Mouse (Mus musculus): ENCODE measurements around the gene Osbpl3. TPM values are rescaled to one million over a fixed set of nuclear protein-coding genes. Genes with fewer than 3 reads are reported as not detected.

Osbpl3 gene
- polyA plus RNA-seq, 1 experiment from 2014 or later, result 7.3 TPM

DNA sequence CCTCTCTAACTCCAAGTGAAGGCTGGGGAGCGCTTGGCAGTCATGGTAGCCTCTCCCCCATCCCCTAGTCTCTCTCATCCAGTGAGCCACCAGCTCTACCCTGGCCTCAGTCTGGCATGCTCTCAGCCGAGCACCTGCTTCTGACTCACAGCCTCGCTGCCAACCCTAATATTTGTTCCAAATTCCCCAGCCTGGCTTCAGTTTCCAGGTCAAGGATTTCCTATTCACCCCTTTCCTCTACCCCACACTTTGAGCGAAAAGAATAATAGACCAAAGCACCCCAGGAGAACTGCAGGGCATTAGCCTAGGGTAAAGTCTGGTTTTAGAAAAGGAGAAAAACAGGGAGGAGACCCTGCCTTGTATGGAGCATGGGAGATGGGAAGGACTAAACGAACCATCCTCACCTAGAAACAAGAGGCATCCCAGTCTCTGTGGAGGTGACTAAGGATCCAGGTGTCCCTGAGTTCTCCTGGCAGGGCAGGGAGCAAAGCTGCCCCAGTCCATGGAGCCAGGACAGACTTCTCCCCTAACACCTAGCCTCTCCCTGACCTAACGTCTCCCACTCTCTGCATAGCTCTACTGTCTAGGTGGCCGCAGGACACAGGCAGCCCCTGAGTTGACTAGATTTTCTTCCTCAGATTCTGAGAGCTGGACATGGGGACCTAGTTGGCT, 60.2 kb downstream of the Osbpl3 start:
- Histone ChIP-seq H3K4me1 (peaks cover 16% of the 10 kb centered on the region), H3K27ac (no peak overlapping the region), H3K27me3 (ENCODE audit: poor library complexity, severe bottlenecking) (no peaks in the 10 kb centered on the region), H3K4me3 (no peak overlapping the region), H3K36me3 (replicated peaks) (no peaks in the 10 kb centered on the region), H3K9me3 (no peaks in the 10 kb centered on the region)
- 69% methylated on average over 7 of the region's 7 CpGs for WGBS
- DNase-seq (ENCODE audit: extremely low spot score, low spot score), result no peak

DNA sequence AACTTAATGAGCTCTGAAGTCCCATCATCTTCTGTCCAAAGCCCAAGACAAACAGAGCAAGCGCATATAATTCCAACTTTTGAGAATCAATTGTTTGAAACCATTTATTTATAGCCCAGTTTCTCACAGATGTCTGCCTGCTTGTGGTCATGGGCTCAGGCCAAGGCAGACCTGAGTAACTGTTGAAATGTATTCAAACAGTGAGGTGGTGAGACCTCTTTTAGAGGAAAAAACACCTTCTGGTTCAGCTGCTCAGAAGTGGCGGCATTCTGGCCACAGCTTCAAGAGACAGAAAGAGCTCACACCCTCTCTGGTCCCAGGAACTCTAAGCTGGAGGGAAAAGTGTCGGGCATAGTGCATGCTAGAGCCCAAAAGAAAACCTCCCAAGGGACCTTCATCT, 61.6 kb downstream of the Osbpl3 start:
- H3K27ac ChIP-seq, result no peak overlapping the region
- no peaks in the 10 kb centered on the region for H3K9me3 ChIP-seq
- no peaks in the 10 kb centered on the region for H3K36me3 ChIP-seq (replicated peaks)
- no peaks in the 10 kb centered on the region for H3K27me3 ChIP-seq (ENCODE audit: poor library complexity, severe bottlenecking)
- DNase-seq (ENCODE audit: extremely low spot score, low spot score), result no peak
- WGBS, result 92% methylated on average over 3 of the region's 3 CpGs
- no peak overlapping the region for H3K4me3 ChIP-seq
- peaks cover 12% of the 10 kb centered on the region for H3K4me1 ChIP-seq

GRCm38 (mm10) chr6:50393960-50394359, 62.0 kb downstream of the Osbpl3 start:
- H3K4me1 ChIP-seq, result peaks cover 11% of the 10 kb centered on the region
- 92% methylated on average over 8 of the region's 8 CpGs for WGBS
- no peak overlapping the region for H3K27ac ChIP-seq
- H3K4me3 ChIP-seq, result no peak overlapping the region
- no peak for DNase-seq (ENCODE audit: extremely low spot score, low spot score)
- H3K36me3 ChIP-seq (replicated peaks), result no peaks in the 10 kb centered on the region
- H3K27me3 ChIP-seq (ENCODE audit: poor library complexity, severe bottlenecking), result no peaks in the 10 kb centered on the region
- H3K9me3 ChIP-seq, result no peaks in the 10 kb centered on the region

DNA sequence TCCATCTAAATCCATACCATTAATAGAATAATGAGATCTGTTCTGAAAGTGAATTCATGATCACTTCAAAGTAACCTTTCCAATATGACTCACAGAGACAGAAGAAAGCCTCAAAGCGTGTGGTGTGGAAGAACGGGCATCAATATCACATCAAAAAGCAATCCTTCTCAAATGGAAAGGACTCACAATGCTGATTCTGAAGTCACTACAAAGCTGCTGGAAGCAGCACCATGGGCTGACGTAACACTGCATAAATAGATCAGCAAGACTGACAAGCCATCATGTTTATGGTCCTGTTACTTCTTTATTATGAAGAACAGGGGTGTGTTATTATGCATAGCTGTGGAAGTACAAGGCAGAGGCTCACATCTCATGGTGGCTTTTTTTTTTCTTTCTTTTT, 64.0 kb downstream of the Osbpl3 start:
- 89% methylated on average over 3 of the region's 3 CpGs for WGBS
- H3K9me3 ChIP-seq, result no peaks in the 10 kb centered on the region
- no peak overlapping the region for H3K27ac ChIP-seq
- no peaks in the 10 kb centered on the region for H3K36me3 ChIP-seq (replicated peaks)
- no peak overlapping the region for H3K4me3 ChIP-seq
- no peak for DNase-seq (ENCODE audit: extremely low spot score, low spot score)
- peaks cover 8% of the 10 kb centered on the region for H3K4me1 ChIP-seq
- no peaks in the 10 kb centered on the region for H3K27me3 ChIP-seq (ENCODE audit: poor library complexity, severe bottlenecking)

DNA sequence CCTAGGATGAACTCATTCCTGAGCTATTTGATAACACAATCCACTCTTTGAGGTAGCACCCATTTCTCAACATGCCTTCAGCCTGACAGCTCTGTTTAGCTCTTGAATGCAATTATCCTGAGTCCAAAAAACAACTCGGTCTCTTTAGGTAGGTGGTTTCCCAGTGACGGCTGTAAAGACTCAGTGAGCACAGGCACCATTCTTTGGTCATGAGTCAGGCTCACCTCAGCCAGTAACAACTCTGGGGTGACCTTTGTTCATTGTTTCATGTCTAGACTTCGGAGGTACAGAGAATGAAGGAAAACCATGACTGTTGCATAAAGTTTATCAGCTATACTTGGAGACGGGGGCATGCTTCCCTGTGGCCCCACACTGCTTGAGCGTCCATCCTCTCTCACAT, 65.7 kb downstream of the Osbpl3 start:
- Histone ChIP-seq H3K9me3 (no peaks in the 10 kb centered on the region), H3K36me3 (replicated peaks) (no peaks in the 10 kb centered on the region), H3K4me1 (no peaks in the 10 kb centered on the region), H3K27ac (no peak overlapping the region), H3K4me3 (no peak overlapping the region), H3K27me3 (ENCODE audit: poor library complexity, severe bottlenecking) (no peaks in the 10 kb centered on the region)
- 81% methylated on average over 5 of the region's 5 CpGs for WGBS
- DNase-seq (ENCODE audit: extremely low spot score, low spot score), result no peak

DNA sequence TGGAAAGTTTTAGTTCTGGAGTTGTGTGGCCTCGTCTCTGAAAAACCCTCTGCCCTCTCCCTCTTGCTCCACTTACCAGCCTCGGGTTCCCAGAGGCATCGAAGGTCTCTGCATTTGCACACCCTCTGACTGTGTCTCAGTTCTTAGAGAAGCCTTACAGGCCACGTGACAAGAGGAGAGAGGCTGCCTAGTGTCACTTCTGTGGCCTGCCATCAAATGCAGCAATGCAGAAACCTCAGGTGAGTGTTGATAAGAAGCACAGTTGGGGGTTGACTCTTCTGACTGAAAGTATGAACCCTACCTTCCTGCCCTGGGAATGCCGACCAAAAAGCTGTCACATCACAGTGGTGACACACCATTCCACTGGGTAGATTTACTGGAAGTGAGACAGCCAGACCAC, 68.4 kb downstream of the Osbpl3 start:
- Histone ChIP-seq H3K4me1 (no peaks in the 10 kb centered on the region), H3K9me3 (no peaks in the 10 kb centered on the region), H3K27me3 (ENCODE audit: poor library complexity, severe bottlenecking) (no peaks in the 10 kb centered on the region), H3K36me3 (replicated peaks) (no peaks in the 10 kb centered on the region), H3K27ac (no peak overlapping the region), H3K4me3 (no peak overlapping the region)
- WGBS, result 75% methylated on average over 5 of the region's 5 CpGs
- DNase-seq (ENCODE audit: extremely low spot score, low spot score), result no peak

DNA sequence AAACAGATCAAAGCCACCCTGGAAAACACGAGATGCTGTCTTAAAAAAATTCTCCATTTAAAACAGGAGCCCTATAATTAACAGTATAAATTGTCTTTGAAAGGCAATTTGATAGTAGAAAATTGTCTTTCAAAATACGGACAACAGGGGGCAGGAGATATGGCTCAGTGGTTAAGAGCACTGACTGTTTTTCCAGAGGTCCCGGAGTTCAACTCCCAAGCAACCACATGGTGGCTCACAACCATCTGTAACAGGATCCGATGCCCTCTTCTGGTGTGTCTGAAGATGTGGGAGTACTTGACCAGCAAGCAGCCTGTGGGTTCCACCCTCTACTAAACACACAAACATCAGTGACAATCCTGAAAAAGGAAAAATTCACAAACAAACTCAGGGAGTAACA, 69.5 kb downstream of the Osbpl3 start:
- Histone ChIP-seq H3K27ac (no peak overlapping the region), H3K4me1 (peaks cover 8% of the 10 kb centered on the region), H3K36me3 (replicated peaks) (no peaks in the 10 kb centered on the region), H3K4me3 (no peak overlapping the region), H3K27me3 (ENCODE audit: poor library complexity, severe bottlenecking) (no peaks in the 10 kb centered on the region), H3K9me3 (no peaks in the 10 kb centered on the region)
- DNase-seq (ENCODE audit: extremely low spot score, low spot score), result no peak
- 84% methylated on average over 4 of the region's 4 CpGs for WGBS

- no peaks in the 10 kb centered on the region for H3K27me3 ChIP-seq (ENCODE audit: poor library complexity, severe bottlenecking)
- no peaks in the 10 kb centered on the region for H3K36me3 ChIP-seq (replicated peaks)
- no peaks in the 10 kb centered on the region for H3K9me3 ChIP-seq
- H3K4me1 ChIP-seq, result peaks cover 14% of the 10 kb centered on the region
- no peak overlapping the region for H3K27ac ChIP-seq
- DNase-seq (ENCODE audit: extremely low spot score, low spot score), result no peak
- no peak overlapping the region for H3K4me3 ChIP-seq
- 95% methylated on average over 8 of the region's 8 CpGs for WGBS
Measured at GRCm38 (mm10) chr6:50385451-50386013, 70.5 kb downstream of the Osbpl3 start.

DNA sequence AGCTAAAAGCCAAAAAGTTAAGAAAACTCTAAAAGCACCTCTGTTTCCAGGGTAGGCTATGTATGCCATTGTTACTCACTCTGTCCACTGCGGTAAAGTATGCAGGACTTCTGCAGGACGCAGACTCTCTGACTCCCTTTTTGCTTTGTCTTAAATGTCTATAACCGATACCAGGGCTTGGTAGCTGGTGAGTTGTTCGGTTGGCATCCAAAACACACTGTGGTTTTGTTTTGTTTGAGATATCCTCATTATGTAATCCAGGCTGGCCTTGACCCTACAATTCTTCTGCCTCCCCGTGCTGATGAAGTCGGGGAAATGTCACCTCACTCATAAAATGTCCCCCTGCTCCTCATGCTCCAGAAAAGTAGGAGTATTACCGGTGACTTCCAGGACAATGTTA, 73.3 kb downstream of the Osbpl3 start:
- H3K27me3 ChIP-seq (ENCODE audit: poor library complexity, severe bottlenecking), result no peaks in the 10 kb centered on the region
- no peaks in the 10 kb centered on the region for H3K9me3 ChIP-seq
- no peak for DNase-seq (ENCODE audit: extremely low spot score, low spot score)
- H3K36me3 ChIP-seq (replicated peaks), result no peaks in the 10 kb centered on the region
- no peak overlapping the region for H3K27ac ChIP-seq
- WGBS, result 92% methylated on average over 7 of the region's 7 CpGs
- H3K4me1 ChIP-seq, result peaks cover 28% of the 10 kb centered on the region
- no peak overlapping the region for H3K4me3 ChIP-seq

DNA sequence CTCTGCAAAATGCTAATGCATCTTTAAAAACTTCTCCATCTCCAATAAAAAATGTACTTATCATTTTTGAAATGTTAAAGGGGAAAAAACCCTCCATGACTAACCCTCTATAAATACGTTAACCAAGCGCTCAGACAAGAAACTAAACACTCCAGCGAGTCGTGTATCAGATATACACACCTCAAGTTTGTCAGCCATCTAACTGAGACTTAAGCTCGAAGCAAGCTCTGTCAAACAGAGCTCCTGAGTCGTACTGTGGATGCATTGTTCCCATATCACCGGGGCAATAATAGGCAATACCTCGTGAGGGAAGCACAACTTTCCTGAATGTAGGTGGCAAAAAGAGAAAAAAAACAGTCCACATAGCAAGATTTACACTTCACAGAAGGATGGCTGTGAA, 73.8 kb downstream of the Osbpl3 start:
- Histone ChIP-seq H3K4me1 (peaks cover 28% of the 10 kb centered on the region), H3K36me3 (replicated peaks) (no peaks in the 10 kb centered on the region), H3K27me3 (ENCODE audit: poor library complexity, severe bottlenecking) (no peaks in the 10 kb centered on the region), H3K4me3 (no peak overlapping the region), H3K9me3 (no peaks in the 10 kb centered on the region), H3K27ac (no peak overlapping the region)
- 67% methylated on average over 8 of the region's 8 CpGs for WGBS
- no peak for DNase-seq (ENCODE audit: extremely low spot score, low spot score)

DNA sequence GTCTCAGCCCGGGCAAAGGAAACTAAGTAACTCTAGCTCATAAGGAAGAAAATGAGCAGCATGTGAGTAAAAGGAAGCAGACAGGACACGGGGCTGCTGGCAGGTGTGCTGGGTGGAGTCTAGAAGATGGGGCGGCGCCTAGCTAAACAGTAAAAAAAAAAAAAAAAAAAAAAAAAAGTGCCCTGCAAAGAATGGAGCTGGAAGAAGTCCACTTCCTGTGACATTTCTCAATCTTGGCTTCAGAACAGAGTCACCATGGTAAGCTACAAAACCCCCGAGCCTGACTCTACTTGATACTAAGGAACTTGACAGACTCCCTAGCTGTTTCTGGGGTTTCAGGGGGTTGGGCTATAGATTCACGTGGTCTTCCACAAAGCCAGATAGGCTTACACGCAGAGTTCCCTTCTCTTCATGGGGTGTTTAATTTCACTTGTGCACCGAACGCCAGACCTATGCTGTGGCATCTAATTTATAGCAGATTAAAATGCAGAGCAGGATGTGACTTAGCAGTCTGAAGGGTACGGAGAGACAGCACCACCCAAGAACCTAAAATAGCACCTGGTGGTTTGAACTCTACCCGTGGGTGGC, 74.4 kb downstream of the Osbpl3 start:
- H3K27me3 ChIP-seq (ENCODE audit: poor library complexity, severe bottlenecking), result no peaks in the 10 kb centered on the region
- no peak for DNase-seq (ENCODE audit: extremely low spot score, low spot score)
- 0 out of 2 replicates have a peak overlapping the region, but pooled peaks have one; percentile 8 for H3K27ac ChIP-seq
- no peaks in the 10 kb centered on the region for H3K9me3 ChIP-seq
- H3K4me1 ChIP-seq, result peaks cover 28% of the 10 kb centered on the region
- no peaks in the 10 kb centered on the region for H3K36me3 ChIP-seq (replicated peaks)
- WGBS, result 47% methylated on average over 11 of the region's 11 CpGs
- no peak overlapping the region for H3K4me3 ChIP-seq

DNA sequence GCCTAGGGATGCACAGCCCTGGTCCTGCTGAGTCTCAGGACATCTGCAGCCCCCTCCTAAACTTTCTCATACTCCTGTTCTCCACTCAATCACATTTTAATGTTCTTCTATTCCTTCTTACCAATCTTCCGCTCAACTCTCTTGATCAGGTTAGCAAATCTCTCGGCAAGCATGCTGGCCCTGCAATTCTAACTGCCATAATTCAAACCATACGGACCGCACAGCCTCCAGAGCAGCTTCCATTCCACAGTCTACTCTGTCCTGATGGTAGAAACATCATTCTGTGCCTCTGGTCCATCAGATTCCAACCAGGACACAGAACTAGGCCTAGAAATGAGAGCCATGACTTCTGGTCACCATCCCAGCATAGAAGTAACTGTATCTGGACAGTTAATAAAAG, 76.3 kb downstream of the Osbpl3 start:
- H3K9me3 ChIP-seq, result no peaks in the 10 kb centered on the region
- H3K27ac ChIP-seq, result no peak overlapping the region
- DNase-seq (ENCODE audit: extremely low spot score, low spot score), result no peak
- peaks cover 28% of the 10 kb centered on the region for H3K4me1 ChIP-seq
- no peaks in the 10 kb centered on the region for H3K36me3 ChIP-seq (replicated peaks)
- H3K4me3 ChIP-seq, result no peak overlapping the region
- H3K27me3 ChIP-seq (ENCODE audit: poor library complexity, severe bottlenecking), result no peaks in the 10 kb centered on the region
- WGBS, result 81% methylated on average over 4 of the region's 4 CpGs

DNA sequence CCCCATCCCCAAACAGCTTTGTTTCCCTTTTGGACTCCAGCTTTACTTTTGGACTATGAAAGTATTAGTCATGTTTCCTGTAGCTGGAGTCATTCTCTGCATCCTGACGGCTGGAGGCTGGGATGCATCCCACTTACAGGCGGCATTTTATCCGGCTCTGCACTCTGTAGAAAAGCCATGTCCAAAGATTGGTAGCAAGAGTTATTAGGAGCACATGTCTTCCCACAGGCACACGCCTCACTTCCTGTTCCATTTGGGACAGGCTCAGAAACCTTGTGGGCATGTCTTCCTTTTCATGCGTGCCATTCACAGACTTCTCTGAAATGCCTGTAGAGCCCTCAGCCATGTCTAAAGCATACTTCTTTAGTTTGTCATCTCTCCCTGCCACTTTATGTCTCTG, 76.9 kb downstream of the Osbpl3 start:
- Histone ChIP-seq H3K9me3 (no peaks in the 10 kb centered on the region), H3K4me1 (peaks cover 28% of the 10 kb centered on the region), H3K27me3 (ENCODE audit: poor library complexity, severe bottlenecking) (no peaks in the 10 kb centered on the region), H3K36me3 (replicated peaks) (no peaks in the 10 kb centered on the region), H3K27ac (no peak overlapping the region), H3K4me3 (no peak overlapping the region)
- no peak for DNase-seq (ENCODE audit: extremely low spot score, low spot score)
- WGBS, result 75% methylated on average over 5 of the region's 5 CpGs
